Mouse (Mus musculus): ENCODE measurements around the gene Mri1. TPM values are rescaled to one million over a fixed set of nuclear protein-coding genes. Genes with fewer than 3 reads are reported as not detected.

Gene Mri1
- polyA plus RNA-seq, 1 experiment: 59.5 TPM

DNA sequence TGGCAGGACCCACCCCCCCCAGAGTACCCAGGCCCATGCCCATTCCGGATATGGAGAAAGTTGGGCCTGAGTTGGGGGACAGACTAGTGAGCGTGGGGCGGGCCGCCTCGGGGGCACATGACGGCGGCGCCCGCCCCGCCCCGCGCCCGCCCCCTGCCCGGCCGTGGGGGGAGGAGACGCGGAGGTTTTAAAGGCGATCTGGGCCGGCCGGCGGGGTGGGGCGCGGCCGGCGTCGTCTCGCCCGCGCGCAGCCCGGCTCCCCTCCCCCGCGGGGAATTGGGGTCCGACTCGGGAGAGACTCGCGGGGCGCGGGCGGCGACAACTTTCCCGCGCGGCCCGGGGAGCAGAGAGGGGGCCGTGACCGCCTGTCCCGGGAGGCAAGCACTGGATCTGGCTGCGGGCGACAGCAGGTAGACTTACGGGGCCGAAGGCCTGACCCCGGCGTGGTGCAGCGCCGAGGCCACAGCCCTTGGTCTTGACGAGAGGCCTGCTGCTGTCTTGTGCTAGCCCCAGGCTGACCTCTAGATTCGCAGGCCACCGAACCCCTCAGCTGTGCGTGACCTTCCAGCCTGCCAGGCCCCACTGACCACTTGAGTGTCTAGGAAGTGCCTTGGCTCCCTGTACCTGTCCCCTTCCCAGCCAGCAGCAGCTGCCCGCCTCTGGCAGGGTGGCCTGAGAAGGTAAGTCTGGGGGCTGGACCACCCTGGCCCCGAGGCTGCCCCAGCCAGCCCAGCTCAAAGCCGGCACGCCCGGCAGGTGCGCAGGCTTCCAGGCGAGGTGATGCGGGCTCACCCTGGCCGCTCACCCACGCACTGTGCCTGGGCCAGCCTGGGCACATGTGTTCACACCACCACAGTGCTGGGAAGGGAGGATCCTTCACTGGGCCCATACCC is 56.2 kb downstream of the Mri1 start:
- Histone ChIP-seq H3K4me3 (ENCODE audit: extremely low read depth, insufficient read depth, insufficient read length) (peak overlapping the region; percentile 77), H3K27me3 (ENCODE audit: control insufficient read depth, insufficient read depth, low read length) (no peaks in the 10 kb centered on the region), H3K4me1 (ENCODE audit: control insufficient read depth, insufficient read depth, insufficient read length) (peaks cover 39% of the 10 kb centered on the region), H3K27ac (ENCODE audit: insufficient read depth, low read length) (peak overlapping the region; percentile 92), H3K36me3 (ENCODE audit: control insufficient read depth, insufficient read depth, low read length) (no peaks in the 10 kb centered on the region)
- TF ChIP-seq CTCF (IDR thresholded peaks at IDR 0.05; ENCODE audit: extremely low read depth, insufficient read depth, insufficient read length, insufficient replicate concordance): no peak
- TF ChIP-seq POLR2A (IDR thresholded peaks at IDR 0.05; ENCODE audit: low read depth, low read length): peak; percentile 37; the same call in 1 of the 2 replicates
- 1% methylated on average over 40 of the region's 70 CpGs for WGBS
- peak in 1 of 2 experiments; percentile 47 for DNase-seq (ENCODE audit: low read depth in 1 of 2, low spot score in 2 of 2)

DNA sequence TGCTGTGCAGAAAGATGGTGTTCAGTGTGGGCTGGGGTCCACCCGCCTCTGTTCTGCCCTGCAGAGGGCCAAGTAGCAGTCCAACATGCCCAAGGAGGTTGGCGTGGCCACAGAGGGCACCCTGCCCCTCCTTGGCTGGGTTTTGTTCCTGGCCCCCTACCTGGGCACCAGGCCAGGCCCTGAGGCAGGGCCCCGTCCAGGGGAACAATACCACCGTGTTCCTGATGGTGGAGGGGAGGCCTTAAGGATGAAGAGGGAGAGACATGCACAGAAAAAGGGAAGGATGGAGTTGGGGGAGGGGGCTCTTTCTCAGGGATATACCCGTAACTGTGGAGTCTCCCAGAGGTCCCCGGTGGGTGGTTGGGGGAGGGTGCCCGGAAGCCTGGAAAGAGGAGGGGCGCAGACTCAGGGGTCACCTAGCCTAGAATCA is 57.0 kb downstream of the Mri1 start:
- Histone ChIP-seq H3K36me3 (ENCODE audit: control insufficient read depth, insufficient read depth, low read length) (no peaks in the 10 kb centered on the region), H3K4me3 (ENCODE audit: extremely low read depth, insufficient read depth, insufficient read length) (no peak overlapping the region), H3K27ac (ENCODE audit: insufficient read depth, low read length) (peak overlapping the region; percentile 6; the same call in 1 of the 2 replicates), H3K27me3 (ENCODE audit: control insufficient read depth, insufficient read depth, low read length) (no peaks in the 10 kb centered on the region), H3K4me1 (ENCODE audit: control insufficient read depth, insufficient read depth, insufficient read length) (peaks cover 39% of the 10 kb centered on the region)
- TF ChIP-seq POLR2A (IDR thresholded peaks at IDR 0.05; ENCODE audit: low read depth, low read length): no peak
- TF ChIP-seq CTCF (IDR thresholded peaks at IDR 0.05; ENCODE audit: extremely low read depth, insufficient read depth, insufficient read length, insufficient replicate concordance): no peak
- 42% methylated on average over 8 of the region's 8 CpGs for WGBS
- no peak for DNase-seq (ENCODE audit: low read depth in 1 of 2, low spot score in 2 of 2)

Other genes with a start within 250 kb of the Mri1 start
- gene 2210011C24Rik, start 245.2 kb downstream of the Mri1 start, polyA plus RNA-seq (2012; rRNA removed): 0.60 and 4.4 TPM in 2 replicates
- gene Palm3, start 235.9 kb downstream of the Mri1 start, polyA plus RNA-seq (2012; rRNA removed): 0.22 and 0.23 TPM in 2 replicates
- 69.5 and 70.0 TPM in 2 replicates for gene Il27ra, start 214.7 kb downstream of the Mri1 start, polyA plus RNA-seq (2012; rRNA removed)
- 3.8 and 5.3 TPM in 2 replicates for gene Rln3, start 212.3 kb downstream of the Mri1 start, polyA plus RNA-seq (2012; rRNA removed)
- 0.35 and 0.43 TPM in 2 replicates for gene Gm10643, start 192.2 kb downstream of the Mri1 start, polyA plus RNA-seq (2012; rRNA removed)
- 45.6 and 58.3 TPM in 2 replicates for gene Rfx1, start 190.5 kb downstream of the Mri1 start, polyA plus RNA-seq (2012; rRNA removed)
- 64.1 and 87.6 TPM in 2 replicates for gene Dcaf15, start 152.6 kb downstream of the Mri1 start, polyA plus RNA-seq (2012; rRNA removed)
- 11.1 and 12.9 TPM in 2 replicates for gene Podnl1, start 131.3 kb downstream of the Mri1 start, polyA plus RNA-seq (2012; rRNA removed)
- 21.0 and 26.6 TPM in 2 replicates for gene Cc2d1a, start 109.4 kb downstream of the Mri1 start, polyA plus RNA-seq (2012; rRNA removed)
- 1.4 TPM in 2 replicates for gene 4930432K21Rik, start 109.3 kb downstream of the Mri1 start, polyA plus RNA-seq (2012; rRNA removed)
- gene Nanos3, start 72.1 kb downstream of the Mri1 start, polyA plus RNA-seq (2012; rRNA removed): 1.2 TPM in 1 of 2 replicates, not detected in the other
- gene Zswim4, start 20.3 kb downstream of the Mri1 start, polyA plus RNA-seq (2012; rRNA removed): 11.3 and 17.5 TPM in 2 replicates
- 68.3 and 88.3 TPM in 2 replicates for gene D8Ertd738e, start 7.6 kb downstream of the Mri1 start, polyA plus RNA-seq (2012; rRNA removed)
- gene Ccdc130, start 13.1 kb upstream of the Mri1 start, polyA plus RNA-seq (2012; rRNA removed): 26.0 and 27.1 TPM in 2 replicates
- gene Cacna1a, start 131.1 kb upstream of the Mri1 start, polyA plus RNA-seq (2012; rRNA removed): 7.0 and 13.5 TPM in 2 replicates